Mouse (Mus musculus) lung, postnatal 14 days (tissue): ENCODE results near the gene Myoc.
"Not testable (repeated sequence)": the region's sequence is repeated elsewhere in the genome, so short reads cannot be mapped to it uniquely, and the experiment has no call there.

Source experiments
- DNase-seq: peaks from one replicate; pipeline ENCODE4 v3.0.0; 2021

The Myoc gene

GRCm38 (mm10) chr1:162639051-162639750, at the start of gene Myoc:
Gene Myoc, plus strand, starts transcription at chr1:162639155.
- no peak for DNase-seq

GRCm38 (mm10) chr1:162589443-162589842, 49.5 kb upstream of the Myoc start:
- DNase-seq = peak; percentile 12

GRCm38 (mm10) chr1:162590415-162590997, 48.4 kb upstream of the Myoc start:
- no peak for DNase-seq

- no peak for DNase-seq
Measured at GRCm38 (mm10) chr1:162597379-162598102, 41.4 kb upstream of the Myoc start.

GRCm38 (mm10) chr1:162599617-162600016, 39.3 kb upstream of the Myoc start:
- peak; percentile 9 for DNase-seq

- DNase-seq = no peak
Measured at GRCm38 (mm10) chr1:162601288-162601687, 37.7 kb upstream of the Myoc start.

- DNase-seq = no peak
Measured at GRCm38 (mm10) chr1:162608127-162608526, 30.8 kb upstream of the Myoc start.

GRCm38 (mm10) chr1:162609633-162610250, 29.2 kb upstream of the Myoc start:
- no peak for DNase-seq

- no peak for DNase-seq
Measured at GRCm38 (mm10) chr1:162611191-162611590, 27.8 kb upstream of the Myoc start.

- no peak for DNase-seq
Measured at GRCm38 (mm10) chr1:162615511-162615910, 23.4 kb upstream of the Myoc start.

- DNase-seq = no peak
Measured at GRCm38 (mm10) chr1:162620487-162620886, 18.5 kb upstream of the Myoc start.

- no peak for DNase-seq
Measured at GRCm38 (mm10) chr1:162623895-162624294, 15.1 kb upstream of the Myoc start.

GRCm38 (mm10) chr1:162625229-162625628, 13.7 kb upstream of the Myoc start:
- DNase-seq = peak; percentile 19

- not testable (repeated sequence) for DNase-seq
Measured at GRCm38 (mm10) chr1:162627821-162628220, 11.1 kb upstream of the Myoc start.

GRCm38 (mm10) chr1:162628326-162628725, 10.6 kb upstream of the Myoc start:
- DNase-seq = not testable (repeated sequence)

GRCm38 (mm10) chr1:162635291-162635931, 3.5 kb upstream of the Myoc start:
- DNase-seq = not testable (repeated sequence)

GRCm38 (mm10) chr1:162636516-162636915, 2.4 kb upstream of the Myoc start:
- no peak for DNase-seq

- DNase-seq = no peak
Measured at GRCm38 (mm10) chr1:162638535-162638934, 420 bp upstream of the Myoc start.

GRCm38 (mm10) chr1:162639861-162640260, 906 bp downstream of the Myoc start:
- DNase-seq = no peak

GRCm38 (mm10) chr1:162642591-162642990, 3.6 kb downstream of the Myoc start:
- no peak for DNase-seq

GRCm38 (mm10) chr1:162643752-162644151, 4.8 kb downstream of the Myoc start:
- peak; percentile 65 for DNase-seq

- peak; percentile 20 for DNase-seq
Measured at GRCm38 (mm10) chr1:162646083-162646686, 7.2 kb downstream of the Myoc start.

GRCm38 (mm10) chr1:162648416-162648815, 9.5 kb downstream of the Myoc start:
- DNase-seq = no peak
